Mouse (Mus musculus): ENCODE results near the gene Grb7. TPM values are rescaled to one million over a fixed set of nuclear protein-coding genes. Genes with fewer than 3 reads are reported as not detected.

The Grb7 gene
- polyA plus RNA-seq, 1 experiment from 2014 or later, result 2.9 TPM

- Histone ChIP-seq H3K9ac (no peak overlapping the region), H3K27me3 (replicated peaks) (peaks cover 17% of the 10 kb centered on the region), H3K4me2 (no peak overlapping the region), H3K27ac (replicated peaks) (no peak overlapping the region), H3K36me3 (no peaks in the 10 kb centered on the region), H3K4me3 (no peak overlapping the region), H3K4me1 (0 out of 2 replicates have a peak, but pooled peaks cover 3% of the 10 kb centered on the region), H3K9me3 (no peaks in the 10 kb centered on the region)
- no peak for ATAC-seq (ENCODE audit: extremely low read depth, insufficient number of reproducible peaks, low FRiP score, low TSS enrichment)
- 56% methylated on average over 8 of the region's 8 CpGs for WGBS
Measured at GRCm38 (mm10) chr11:98473916-98474479, 27.8 kb downstream of the Grb7 start.

GRCm38 (mm10) chr11:98474967-98475366, 28.8 kb downstream of the Grb7 start:
- H3K9me3 ChIP-seq, result no peaks in the 10 kb centered on the region
- peaks cover 14% of the 10 kb centered on the region for H3K27me3 ChIP-seq (replicated peaks)
- ATAC-seq (ENCODE audit: extremely low read depth, insufficient number of reproducible peaks, low FRiP score, low TSS enrichment), result no peak
- no peak overlapping the region for H3K4me3 ChIP-seq
- H3K4me2 ChIP-seq, result no peak overlapping the region
- H3K27ac ChIP-seq (replicated peaks), result no peak overlapping the region
- no peaks in the 10 kb centered on the region for H3K36me3 ChIP-seq
- peaks cover 5% of the 10 kb centered on the region; the same call in 1 of the 2 replicates for H3K4me1 ChIP-seq
- 79% methylated on average over 11 of the region's 11 CpGs for WGBS
- H3K9ac ChIP-seq, result no peak overlapping the region

GRCm38 (mm10) chr11:98475630-98476433, 29.6 kb downstream of the Grb7 start:
- no peak overlapping the region for H3K4me3 ChIP-seq
- H3K36me3 ChIP-seq, result no peaks in the 10 kb centered on the region
- no peak overlapping the region for H3K27ac ChIP-seq (replicated peaks)
- ATAC-seq (ENCODE audit: extremely low read depth, insufficient number of reproducible peaks, low FRiP score, low TSS enrichment), result no peak
- H3K27me3 ChIP-seq (replicated peaks), result peaks cover 10% of the 10 kb centered on the region; the same call in 1 of the 2 replicates
- no peak overlapping the region for H3K4me2 ChIP-seq
- no peaks in the 10 kb centered on the region for H3K9me3 ChIP-seq
- H3K4me1 ChIP-seq, result peaks cover 14% of the 10 kb centered on the region
- no peak overlapping the region for H3K9ac ChIP-seq
- 81% methylated on average over 9 of the region's 9 CpGs for WGBS

GRCm38 (mm10) chr11:98476434-98476807, 30.2 kb downstream of the Grb7 start:
- WGBS, result 49% methylated on average over 4 of the region's 4 CpGs
- 0 out of 2 replicates have a peak overlapping the region, but pooled peaks have one; percentile 37 for H3K9ac ChIP-seq
- no peak overlapping the region for H3K4me2 ChIP-seq
- no peak overlapping the region for H3K4me3 ChIP-seq
- peaks cover 15% of the 10 kb centered on the region for H3K4me1 ChIP-seq
- H3K27me3 ChIP-seq (replicated peaks), result peaks cover 5% of the 10 kb centered on the region; the same call in 1 of the 2 replicates
- no peaks in the 10 kb centered on the region for H3K36me3 ChIP-seq
- H3K9me3 ChIP-seq, result no peaks in the 10 kb centered on the region
- ATAC-seq (ENCODE audit: extremely low read depth, insufficient number of reproducible peaks, low FRiP score, low TSS enrichment), result no peak
- H3K27ac ChIP-seq (replicated peaks), result no peak overlapping the region

GRCm38 (mm10) chr11:98477011-98477701, 31.0 kb downstream of the Grb7 start:
- H3K4me2 ChIP-seq, result no peak overlapping the region
- no peak overlapping the region for H3K4me3 ChIP-seq
- H3K4me1 ChIP-seq, result peaks cover 15% of the 10 kb centered on the region
- H3K27ac ChIP-seq (replicated peaks), result no peak overlapping the region
- 0 out of 2 replicates have a peak overlapping the region, but pooled peaks have one; percentile 37 for H3K9ac ChIP-seq
- H3K9me3 ChIP-seq, result no peaks in the 10 kb centered on the region
- WGBS, result 55% methylated on average over 14 of the region's 14 CpGs
- 0 out of 2 replicates have a peak, but pooled peaks cover 1% of the 10 kb centered on the region for H3K27me3 ChIP-seq (replicated peaks)
- no peaks in the 10 kb centered on the region for H3K36me3 ChIP-seq
- no peak for ATAC-seq (ENCODE audit: extremely low read depth, insufficient number of reproducible peaks, low FRiP score, low TSS enrichment)

GRCm38 (mm10) chr11:98479026-98479939, 33.1 kb downstream of the Grb7 start:
- Histone ChIP-seq H3K9me3 (no peaks in the 10 kb centered on the region), H3K27ac (replicated peaks) (no peak overlapping the region), H3K9ac (no peak overlapping the region), H3K36me3 (no peaks in the 10 kb centered on the region), H3K4me1 (peaks cover 15% of the 10 kb centered on the region), H3K4me2 (no peak overlapping the region), H3K27me3 (replicated peaks) (0 out of 2 replicates have a peak, but pooled peaks cover 3% of the 10 kb centered on the region), H3K4me3 (no peak overlapping the region)
- 65% methylated on average over 13 of the region's 13 CpGs for WGBS
- no peak for ATAC-seq (ENCODE audit: extremely low read depth, insufficient number of reproducible peaks, low FRiP score, low TSS enrichment)

GRCm38 (mm10) chr11:98479940-98480497, 33.8 kb downstream of the Grb7 start:
- Histone ChIP-seq H3K4me3 (no peak overlapping the region), H3K9ac (no peak overlapping the region), H3K4me1 (peaks cover 15% of the 10 kb centered on the region), H3K4me2 (no peak overlapping the region), H3K36me3 (no peaks in the 10 kb centered on the region), H3K9me3 (no peaks in the 10 kb centered on the region), H3K27ac (replicated peaks) (no peak overlapping the region), H3K27me3 (replicated peaks) (0 out of 2 replicates have a peak, but pooled peaks cover 7% of the 10 kb centered on the region)
- 78% methylated on average over 12 of the region's 12 CpGs for WGBS
- ATAC-seq (ENCODE audit: extremely low read depth, insufficient number of reproducible peaks, low FRiP score, low TSS enrichment), result no peak

- Histone ChIP-seq H3K4me1 (peaks cover 15% of the 10 kb centered on the region), H3K4me3 (no peak overlapping the region)
Measured at GRCm38 (mm10) chr11:98481231-98481630, 35.0 kb downstream of the Grb7 start.

GRCm38 (mm10) chr11:98482067-98482466, 35.9 kb downstream of the Grb7 start:
- 77% methylated on average over 10 of the region's 10 CpGs for WGBS

More at GRCm38 (mm10) chr11:98481231-98481630, 35.0 kb downstream of the Grb7 start:
- ATAC-seq (ENCODE audit: extremely low read depth, insufficient number of reproducible peaks, low FRiP score, low TSS enrichment), result no peak
- WGBS, result 63% methylated on average over 6 of the region's 6 CpGs
- Histone ChIP-seq H3K36me3 (no peaks in the 10 kb centered on the region), H3K27me3 (replicated peaks) (0 out of 2 replicates have a peak, but pooled peaks cover 7% of the 10 kb centered on the region), H3K9me3 (no peaks in the 10 kb centered on the region), H3K4me2 (no peak overlapping the region), H3K9ac (no peak overlapping the region), H3K27ac (replicated peaks) (no peak overlapping the region)

GRCm38 (mm10) chr11:98485749-98486148, 39.6 kb downstream of the Grb7 start:
- no peaks in the 10 kb centered on the region for H3K36me3 ChIP-seq
- ATAC-seq (ENCODE audit: extremely low read depth, insufficient number of reproducible peaks, low FRiP score, low TSS enrichment), result no peak
- H3K4me1 ChIP-seq, result peaks cover 2% of the 10 kb centered on the region
- H3K4me3 ChIP-seq, result no peak overlapping the region
- 80% methylated on average over 2 of the region's 2 CpGs for WGBS
- H3K9ac ChIP-seq, result no peak overlapping the region
- H3K27me3 ChIP-seq (replicated peaks), result 0 out of 2 replicates have a peak, but pooled peaks cover 7% of the 10 kb centered on the region
- no peaks in the 10 kb centered on the region for H3K9me3 ChIP-seq
- no peak overlapping the region for H3K4me2 ChIP-seq
- no peak overlapping the region for H3K27ac ChIP-seq (replicated peaks)

More at GRCm38 (mm10) chr11:98482067-98482466, 35.9 kb downstream of the Grb7 start:
- Histone ChIP-seq H3K4me2 (no peak overlapping the region), H3K27ac (replicated peaks) (no peak overlapping the region), H3K9me3 (no peaks in the 10 kb centered on the region), H3K4me3 (no peak overlapping the region), H3K4me1 (peaks cover 15% of the 10 kb centered on the region), H3K36me3 (no peaks in the 10 kb centered on the region), H3K9ac (no peak overlapping the region), H3K27me3 (replicated peaks) (0 out of 2 replicates have a peak, but pooled peaks cover 7% of the 10 kb centered on the region)
- no peak for ATAC-seq (ENCODE audit: extremely low read depth, insufficient number of reproducible peaks, low FRiP score, low TSS enrichment)
